Mouse (Mus musculus) cerebellum, adult 2 months (tissue): ENCODE results near the gene Urb2.

ENCODE experiments used
- CTCF ChIP-seq: fragments of 200-500 bp; IDR thresholded peaks from 2 replicates; pipeline ENCODE4 v1.5.1; 2011; ENCODE audit warnings: low read depth, mild to moderate bottlenecking, control low read depth, low read length, moderate library complexity, borderline replicate concordance; ENCODE audit not compliant: insufficient read depth
- POLR2A ChIP-seq: fragments of 200-500 bp; IDR thresholded peaks from 2 replicates; pipeline ENCODE4 v1.6.1; 2011; ENCODE audit warnings: low read length, control low read depth, borderline replicate concordance; ENCODE audit not compliant: insufficient read depth

GRCm38 (mm10) chr8:123981674-123982073 is 39.6 kb upstream of the Urb2 start:
- TF ChIP-seq POLR2A (no peak), CTCF (no peak)
